Mouse (Mus musculus) midbrain, embryonic 16.5 days (tissue): Measurements from ENCODE around the gene Ston2. TPM values are rescaled to one million over a fixed set of nuclear protein-coding genes. Genes with fewer than 3 reads are reported as not detected.

Experiments
- ATAC-seq: fragments of 200-750 bp; cut with Nextera tagmentation; 2 replicates; pipeline ENCODE4 v1.8.0; 2017; ENCODE audit warnings: moderate TSS enrichment
- H3K27ac ChIP-seq: fragments of 300-500 bp; sonication (generic); 2 replicates; pipeline ENCODE4 v1.5.1; 2014; ENCODE audit warnings: mild to moderate bottlenecking, low read length, mixed read lengths
- H3K27me3 ChIP-seq: fragments of 300-500 bp; sonication (generic); 2 replicates; pipeline ENCODE4 v1.6.1; 2014; ENCODE audit warnings: low read depth, low read length, mixed read lengths; ENCODE audit not compliant: control insufficient read depth, insufficient read depth
- H3K36me3 ChIP-seq: fragments of 300-500 bp; sonication (generic); 2 replicates; pipeline ENCODE4 v1.6.1; 2014; ENCODE audit warnings: mild to moderate bottlenecking, low read length, moderate library complexity, mixed read lengths; ENCODE audit not compliant: control insufficient read depth, insufficient read depth
- H3K4me1 ChIP-seq: fragments of 300-500 bp; sonication (generic); 2 replicates; pipeline ENCODE4 v1.6.1; 2014; ENCODE audit warnings: mild to moderate bottlenecking, low read length, mixed read lengths; ENCODE audit not compliant: control insufficient read depth, insufficient read depth
- H3K4me2 ChIP-seq: fragments of 300-500 bp; sonication (generic); 2 replicates; pipeline ENCODE4 v1.6.1; 2014; ENCODE audit warnings: mild to moderate bottlenecking, low read length, mixed read lengths
- H3K4me3 ChIP-seq: fragments of 300-500 bp; sonication (generic); 2 replicates; pipeline ENCODE4 v1.5.1; 2014; ENCODE audit warnings: low read depth, mild to moderate bottlenecking, low read length, moderate library complexity, mixed read lengths
- H3K9ac ChIP-seq: fragments of 300-500 bp; sonication (generic); 2 replicates; pipeline ENCODE4 v1.6.1; 2014; ENCODE audit warnings: low read depth, low read length, mixed read lengths
- H3K9me3 ChIP-seq: fragments of 300-500 bp; sonication (generic); replicated peaks from 2 replicates; pipeline ENCODE4 v1.6.1; 2014; ENCODE audit warnings: mild to moderate bottlenecking, low read length, mixed read lengths; ENCODE audit not compliant: control insufficient read depth, poor library complexity, severe bottlenecking
- WGBS: fragments of 180-500 bp; shearing (Covaris S2); extraction: QIAGEN DNeasy Blood & Tissue Kit; methylation state at CpG from one replicate; pipeline ENCODE4 v1.1.7; 2014; 5-methylcytosine and 5-hydroxymethylcytosine counted together
- polyA plus RNA-seq: library from polyadenylated mRNA; unstranded; fragments of >200 nt; fragmentation: Nextera tagmentation; extraction: Ambion mirVana; gene quantifications from 2 replicates; pipeline ENCODE4 v1.2.1, GENCODE M21; 2015

Ston2 gene
- polyA plus RNA-seq, 1 experiment from 2014 or later: 5.2 TPM

GRCm38 (mm10) chr12:91654399-91655122, 133.6 kb downstream of the Ston2 start:
- WGBS: 64% methylated on average over 3 of the region's 3 CpGs
- H3K4me2 ChIP-seq: no peak overlapping the region
- H3K9me3 ChIP-seq: no peaks in the 10 kb centered on the region
- no peak overlapping the region for H3K27ac ChIP-seq
- H3K9ac ChIP-seq: no peak overlapping the region
- H3K36me3 ChIP-seq: no peaks in the 10 kb centered on the region
- H3K4me1 ChIP-seq: no peaks in the 10 kb centered on the region
- no peak overlapping the region for H3K4me3 ChIP-seq
- H3K27me3 ChIP-seq: no peaks in the 10 kb centered on the region
- peak; percentile 64; the same call in 1 of the 2 replicates for ATAC-seq

DNA sequence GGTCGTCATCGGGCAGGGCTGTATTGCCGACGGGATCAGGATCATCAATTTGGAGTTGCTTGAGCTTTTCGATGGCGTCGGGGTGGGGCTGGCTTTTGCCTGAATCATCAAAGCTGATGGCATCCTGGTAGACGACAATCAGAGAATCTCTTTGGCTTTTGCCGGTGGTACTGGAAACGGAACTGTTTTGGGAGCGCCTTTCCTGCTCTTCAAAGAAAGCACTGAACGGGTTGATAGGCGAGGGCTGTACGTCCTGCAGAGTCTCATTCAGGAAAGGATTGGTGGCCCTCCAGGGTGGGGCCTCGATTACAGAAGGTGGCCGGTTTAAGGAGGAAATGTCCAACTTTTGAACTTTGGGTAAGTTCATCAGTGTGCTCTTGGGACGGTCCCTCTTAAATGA, 139.8 kb downstream of the Ston2 start:
- H3K9ac ChIP-seq: no peak overlapping the region
- H3K27me3 ChIP-seq: no peaks in the 10 kb centered on the region
- H3K27ac ChIP-seq: no peak overlapping the region
- no peak overlapping the region for H3K4me3 ChIP-seq
- no peak overlapping the region for H3K4me2 ChIP-seq
- 94% methylated on average over 17 of the region's 17 CpGs for WGBS
- H3K9me3 ChIP-seq: 0 out of 2 replicates have a peak, but pooled peaks cover 4% of the 10 kb centered on the region
- ATAC-seq: no peak
- peaks cover 7% of the 10 kb centered on the region for H3K36me3 ChIP-seq
- no peaks in the 10 kb centered on the region for H3K4me1 ChIP-seq

DNA sequence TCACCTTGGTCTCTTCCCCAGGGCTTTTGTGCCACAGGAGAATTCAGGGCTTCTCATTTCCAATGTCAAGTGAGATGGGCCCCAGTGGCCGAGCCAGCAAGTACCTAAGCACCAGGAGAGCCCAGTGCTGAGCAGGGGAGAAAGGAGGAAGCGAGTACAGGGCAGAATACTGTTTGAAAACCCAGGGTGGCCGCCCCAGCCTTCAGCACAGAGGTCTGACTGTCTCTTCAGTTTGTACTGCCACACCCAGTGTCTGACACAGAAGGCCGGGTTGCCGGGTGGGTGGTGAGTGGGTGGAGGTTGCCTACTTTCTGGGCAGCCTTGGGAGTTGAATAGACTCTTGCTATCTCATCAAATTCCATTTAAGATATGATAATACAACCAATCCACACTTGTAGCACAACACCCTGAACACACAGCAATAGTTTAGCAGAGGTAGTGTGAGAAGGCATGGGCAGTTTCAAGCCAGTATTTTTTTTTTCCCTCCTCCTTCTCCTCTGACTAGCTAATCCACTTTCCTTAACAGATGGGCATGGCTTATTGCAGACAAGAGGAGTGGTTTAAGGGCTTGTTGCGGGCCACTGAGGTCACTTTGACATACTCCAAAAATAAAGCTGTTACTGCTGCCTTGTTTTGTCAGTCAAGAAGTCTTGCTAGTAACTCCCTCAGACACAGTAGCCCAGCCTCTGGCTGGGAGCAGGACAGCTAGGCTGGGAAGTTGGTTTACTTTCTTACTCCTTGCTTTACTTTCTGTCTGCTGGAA, 142.6 kb downstream of the Ston2 start:
- Histone ChIP-seq H3K4me3 (no peak overlapping the region), H3K9me3 (0 out of 2 replicates have a peak, but pooled peaks cover 4% of the 10 kb centered on the region), H3K27me3 (no peaks in the 10 kb centered on the region), H3K36me3 (peaks cover 7% of the 10 kb centered on the region), H3K4me2 (no peak overlapping the region), H3K9ac (no peak overlapping the region), H3K27ac (no peak overlapping the region), H3K4me1 (peaks cover 17% of the 10 kb centered on the region)
- no peak for ATAC-seq
- 84% methylated on average over 6 of the region's 6 CpGs for WGBS

DNA sequence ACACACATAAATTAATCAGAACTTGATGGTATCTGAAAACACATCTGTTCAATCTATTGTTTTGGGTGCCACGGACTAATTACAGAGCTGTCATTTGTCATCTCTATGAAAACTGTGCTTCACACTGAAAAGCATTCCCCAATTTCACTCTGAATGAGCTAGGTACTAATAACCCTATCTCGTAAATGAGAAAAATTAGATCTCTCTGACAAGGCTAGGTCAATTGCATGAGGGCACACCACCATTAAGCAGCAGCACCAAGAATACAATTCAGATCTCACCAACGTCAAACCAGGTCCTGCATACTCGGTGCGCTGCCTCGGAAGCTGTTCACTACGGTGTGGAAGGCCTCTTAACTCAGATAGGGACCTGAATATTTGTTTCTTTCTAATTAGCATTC, 145.0 kb downstream of the Ston2 start:
- no peak for ATAC-seq
- Histone ChIP-seq H3K4me2 (no peak overlapping the region), H3K9ac (no peak overlapping the region), H3K27ac (no peak overlapping the region), H3K9me3 (0 out of 2 replicates have a peak, but pooled peaks cover 4% of the 10 kb centered on the region), H3K27me3 (no peaks in the 10 kb centered on the region), H3K4me3 (no peak overlapping the region), H3K4me1 (peaks cover 17% of the 10 kb centered on the region), H3K36me3 (peaks cover 7% of the 10 kb centered on the region)
- 67% methylated on average over 7 of the region's 7 CpGs for WGBS

- H3K9me3 ChIP-seq: no peaks in the 10 kb centered on the region
- no peak overlapping the region for H3K4me3 ChIP-seq
- WGBS: 54% methylated on average over 12 of the region's 12 CpGs
- no peaks in the 10 kb centered on the region for H3K27me3 ChIP-seq
- no peak for ATAC-seq
- peaks cover 17% of the 10 kb centered on the region for H3K4me1 ChIP-seq
- 0 out of 2 replicates have a peak overlapping the region, but pooled peaks have one; percentile 26 for H3K27ac ChIP-seq
- H3K36me3 ChIP-seq: peaks cover under 1% of the 10 kb centered on the region
- H3K4me2 ChIP-seq: no peak overlapping the region
- no peak overlapping the region for H3K9ac ChIP-seq
Measured at GRCm38 (mm10) chr12:91642426-91643093, 145.6 kb downstream of the Ston2 start.

DNA sequence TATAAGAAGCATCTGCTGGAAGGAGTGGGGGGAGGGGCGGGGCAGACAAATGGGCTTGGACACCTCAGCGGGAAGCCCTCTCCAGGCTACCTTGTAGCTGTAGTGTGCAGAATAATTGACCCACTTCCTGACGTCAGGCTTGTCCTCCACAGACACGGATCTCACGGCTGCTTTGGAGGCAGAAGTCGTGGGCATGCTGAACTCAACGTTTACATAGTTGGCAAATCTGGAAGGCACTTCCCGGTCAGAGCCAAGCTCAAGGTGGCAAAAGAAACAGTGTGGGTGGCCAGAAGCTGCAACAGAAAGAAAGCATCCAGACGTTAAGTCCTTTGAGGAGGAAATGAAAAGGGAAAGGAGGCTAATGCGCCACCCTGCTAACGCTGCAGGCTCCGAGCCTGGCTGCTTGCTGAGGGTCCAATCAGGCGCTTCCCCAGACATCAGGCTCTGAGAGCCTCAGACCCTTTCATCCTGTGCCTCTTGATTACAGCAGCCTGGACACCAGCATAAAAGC, 146.5 kb downstream of the Ston2 start:
- H3K4me2 ChIP-seq: peak overlapping the region; percentile 56
- H3K9ac ChIP-seq: peak overlapping the region; percentile 52
- no peaks in the 10 kb centered on the region for H3K27me3 ChIP-seq
- no peaks in the 10 kb centered on the region for H3K36me3 ChIP-seq
- H3K4me3 ChIP-seq: peak overlapping the region; percentile 18
- peaks cover 17% of the 10 kb centered on the region for H3K4me1 ChIP-seq
- ATAC-seq: peak; percentile 77
- H3K9me3 ChIP-seq: no peaks in the 10 kb centered on the region
- WGBS: 2% methylated on average over 13 of the region's 13 CpGs
- H3K27ac ChIP-seq: 0 out of 2 replicates have a peak overlapping the region, but pooled peaks have one; percentile 12

GRCm38 (mm10) chr12:91641133-91641532, 147.1 kb downstream of the Ston2 start:
- whole genome bisulfite sequencing: 8% methylated on average over 7 of the region's 7 CpGs
- peak overlapping the region; percentile 56 for H3K4me2 ChIP-seq
- ATAC-seq: peak; percentile 44; the same call in 1 of the 2 replicates
- no peak overlapping the region; the same call in 1 of the 2 replicates for H3K4me3 ChIP-seq
- peaks cover 17% of the 10 kb centered on the region for H3K4me1 ChIP-seq
- H3K9me3 ChIP-seq: no peaks in the 10 kb centered on the region
- H3K27me3 ChIP-seq: no peaks in the 10 kb centered on the region
- H3K27ac ChIP-seq: no peak overlapping the region
- peak overlapping the region; percentile 52 for H3K9ac ChIP-seq
- no peaks in the 10 kb centered on the region for H3K36me3 ChIP-seq

DNA sequence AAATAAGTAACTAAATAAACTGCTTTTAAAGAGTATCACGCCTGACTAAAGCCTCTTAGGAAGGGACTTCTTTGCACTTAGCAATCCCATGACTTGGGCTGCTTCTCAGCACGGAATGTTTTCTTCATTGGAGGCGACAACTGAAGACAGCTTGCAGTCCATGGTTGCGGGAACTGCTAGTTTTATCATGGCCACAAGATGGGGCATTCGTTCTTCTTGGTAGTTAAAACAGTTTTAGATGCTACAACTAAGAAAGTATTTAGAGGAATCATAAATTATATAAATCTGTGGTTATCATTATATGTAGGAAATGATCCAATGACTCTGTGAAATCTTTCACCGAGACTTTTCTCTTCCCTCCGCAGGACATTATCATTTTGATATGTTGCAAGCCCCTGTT, 147.5 kb downstream of the Ston2 start:
- Histone ChIP-seq H3K9ac (no peak overlapping the region), H3K27me3 (no peaks in the 10 kb centered on the region), H3K4me3 (no peak overlapping the region), H3K4me2 (no peak overlapping the region; the same call in 1 of the 2 replicates), H3K9me3 (no peaks in the 10 kb centered on the region), H3K27ac (no peak overlapping the region), H3K4me1 (peaks cover 17% of the 10 kb centered on the region), H3K36me3 (no peaks in the 10 kb centered on the region)
- ATAC-seq: no peak
- 34% methylated on average over 7 of the region's 7 CpGs for WGBS
